Mouse (Mus musculus) c-Kit-positive CD71-positive TER-119-negative erythroid progenitor cells, embryonic 14.5 days (primary cell): Measurements from ENCODE around the gene Mtx2.

ENCODE experiments used
- DNase-seq: peaks from one replicate; pipeline ENCODE4 v3.0.0-alpha.2; 2013; ENCODE audit warnings: low read depth

Mtx2 gene

DNA sequence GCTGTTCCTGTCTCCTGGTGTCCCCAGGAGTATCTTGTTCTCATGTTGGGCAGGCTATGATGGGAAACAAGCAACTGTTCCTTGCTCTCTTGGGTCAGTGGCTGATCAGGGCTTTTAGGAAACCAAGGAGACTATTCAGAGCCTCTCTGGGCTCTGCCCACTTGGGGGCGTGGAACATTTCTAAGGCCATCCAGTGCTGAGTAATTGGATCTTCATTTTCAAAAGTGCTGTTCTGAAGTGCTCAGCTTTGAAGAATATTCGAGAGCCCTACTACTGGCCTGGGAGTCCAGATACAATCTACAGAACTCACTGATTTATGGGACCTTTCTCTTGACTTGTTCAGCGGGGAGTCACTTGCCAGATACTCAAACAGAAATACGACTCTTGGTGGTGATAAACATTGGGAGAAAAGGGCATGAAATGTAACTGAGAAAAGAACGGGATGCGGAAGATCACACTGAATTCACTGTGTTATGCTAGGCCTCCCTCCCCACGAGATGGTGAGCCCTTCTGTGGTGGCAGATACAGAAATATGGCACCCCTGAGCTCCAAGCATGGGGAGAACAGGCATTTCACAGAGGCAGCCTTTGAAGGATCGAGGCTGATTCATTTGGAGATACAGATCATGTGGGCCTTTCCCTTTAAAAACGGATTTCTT lies 92.4 kb downstream of the Mtx2 start:
- no peak for DNase-seq

DNA sequence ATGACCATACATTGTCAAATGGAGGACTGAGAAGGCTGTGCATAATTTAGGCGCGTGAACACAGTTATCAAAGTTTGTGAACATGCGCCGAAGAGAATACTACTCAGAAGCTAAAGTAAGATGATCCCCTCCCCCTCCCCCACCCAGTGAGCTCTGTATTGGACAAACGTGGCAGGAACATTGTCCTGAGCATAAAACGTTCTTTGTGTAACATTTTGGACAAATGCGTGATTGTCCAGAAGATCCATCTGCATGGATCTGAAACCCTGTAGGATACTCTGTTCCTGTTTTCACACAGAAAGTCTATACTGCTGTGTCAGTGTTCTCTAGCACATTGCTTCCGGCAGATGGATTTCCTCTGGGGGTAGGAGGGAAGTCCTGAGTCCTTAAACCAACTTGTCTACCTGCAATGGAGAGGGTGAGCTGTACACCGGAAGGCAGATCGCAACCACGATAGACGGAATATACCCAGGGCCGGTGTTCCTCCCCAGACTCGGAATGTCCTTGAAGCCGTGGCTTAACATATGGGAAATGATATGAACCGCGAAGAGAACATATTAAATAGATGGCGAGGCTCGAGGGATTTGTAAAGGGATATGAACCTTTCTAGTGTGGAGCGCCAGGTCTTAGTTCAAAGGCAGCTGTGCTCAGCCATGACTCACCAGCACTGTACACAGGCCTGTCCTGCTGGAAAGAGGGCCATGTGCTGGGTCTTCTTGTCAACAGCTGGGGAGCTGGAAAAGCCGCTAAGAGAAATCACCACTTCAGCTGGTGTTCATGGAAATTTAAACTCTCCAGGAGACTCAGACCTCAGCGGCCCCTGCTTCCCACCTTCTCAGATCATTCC lies 100.6 kb downstream of the Mtx2 start:
- DNase-seq: no peak
